Mouse (Mus musculus) CD4-positive naive resting alpha-beta T cell, adult 57 days (primary cell): Measurements from ENCODE around the gene Asb17. TPM values are rescaled to one million over a fixed set of nuclear protein-coding genes. Genes with fewer than 3 reads are reported as not detected.

Experiments
- total RNA-seq: library from RNA; stranded (reverse); gene quantifications from one replicate; pipeline ENCODE4 v1.2.4, GENCODE M21; 2023

The Asb17 gene
- total RNA-seq, result not detected

GRCm38 (mm10) chr3:153844030-153844429, at the start of gene Asb17:
Gene Asb17 (plus strand): TSS chr3:153844209.

Other genes starting within 250 kb of the Asb17 start
- 4.6 TPM for gene St6galnac3, start 119.0 kb upstream of the Asb17 start, total RNA-seq
- gene Msh4, start 61.9 kb downstream of the Asb17 start, total RNA-seq, result 0.71 TPM
- 96.8 TPM for gene Rabggtb, start 68.8 kb downstream of the Asb17 start, total RNA-seq
- 75.3 TPM for gene Acadm, start 100.4 kb downstream of the Asb17 start, total RNA-seq
- not detected for gene Slc44a5, start 129.2 kb downstream of the Asb17 start, total RNA-seq